Mouse (Mus musculus) MEL (cell line): Measurements from ENCODE around the gene Polr1a. TPM values are rescaled to one million over a fixed set of nuclear protein-coding genes. Genes with fewer than 3 reads are reported as not detected.

Source experiments
- DNase-seq: peaks from one replicate; pipeline ENCODE4 v3.0.0; 2011; ENCODE audit warnings: low read depth, low spot score
- H3K27ac ChIP-seq: 2 replicates; pipeline ENCODE4 v1.5.1; 2012; ENCODE audit warnings: low read depth, mild to moderate bottlenecking, control low read depth, low read length, moderate library complexity; ENCODE audit not compliant: control insufficient read depth
- H3K27me3 ChIP-seq, 2 experiments: fragments of 150-350 bp in 1 of 2; sonication (generic) in 1 of 2; 2 replicates each; pipeline ENCODE4 v1.6.1; 2012; ENCODE audit warnings: low read length in 2 of 2, mild to moderate bottlenecking in 2 of 2, improper control_type of control experiment in 1 of 2, moderate library complexity in 1 of 2; ENCODE audit not compliant: insufficient read depth in 2 of 2, control insufficient read depth in 1 of 2
- H3K36me3 ChIP-seq, 2 experiments: 2 replicates each; pipeline ENCODE4 v1.6.1; 2012 to 2014; ENCODE audit warnings: low read length in 2 of 2, improper control_type of control experiment in 1 of 2, inconsistent platforms in 1 of 2, mild to moderate bottlenecking in 1 of 2; ENCODE audit not compliant: insufficient read depth in 2 of 2, control insufficient read depth in 1 of 2
- H3K4me1 ChIP-seq, 2 experiments: fragments of 150-350 bp in 1 of 2; sonication (generic) in 1 of 2; 2 replicates each; pipeline ENCODE4 v1.6.1; 2012; ENCODE audit warnings: low read length in 2 of 2, improper control_type of control experiment in 1 of 2, mild to moderate bottlenecking in 1 of 2; ENCODE audit not compliant: insufficient read depth in 2 of 2, control insufficient read depth in 1 of 2
- H3K4me3 ChIP-seq, 2 experiments: fragments of 150-350 bp in 1 of 2; sonication (generic) in 1 of 2; 2 replicates each; pipeline ENCODE4 v1.5.1; 2012; ENCODE audit warnings: low read depth in 2 of 2, low read length in 2 of 2, mild to moderate bottlenecking in 2 of 2, moderate library complexity in 2 of 2, control low read depth in 1 of 2, improper control_type of control experiment in 1 of 2; ENCODE audit not compliant: control insufficient read depth in 1 of 2, insufficient read depth in 1 of 2
- H3K79me2 ChIP-seq: 2 replicates; pipeline ENCODE4 v1.6.1; 2012; ENCODE audit warnings: mild to moderate bottlenecking, low read length, moderate library complexity; ENCODE audit not compliant: control insufficient read depth, poor library complexity, insufficient read depth
- H3K9ac ChIP-seq: 2 replicates; pipeline ENCODE4 v1.6.1; 2012; ENCODE audit warnings: low read depth, mild to moderate bottlenecking, control low read depth, low read length, moderate library complexity; ENCODE audit not compliant: control insufficient read depth, poor library complexity, severe bottlenecking
- H3K9me3 ChIP-seq: fragments of 150-350 bp; sonication (generic); replicated peaks from 2 replicates; pipeline ENCODE4 v1.6.1; 2012; ENCODE audit warnings: mild to moderate bottlenecking, low read length, improper control_type of control experiment, moderate library complexity; ENCODE audit not compliant: insufficient read depth
- BHLHE40 ChIP-seq: IDR thresholded peaks from 2 replicates; pipeline ENCODE4 v1.6.1; 2012; ENCODE audit warnings: low read depth, mild to moderate bottlenecking, inconsistent platforms, low read length, improper control_type of control experiment, borderline replicate concordance
- CTCF ChIP-seq, 3 experiments: IDR thresholded peaks in 2 of 3; conservative IDR thresholded peaks in 1 of 3; 2 replicates each; pipeline ENCODE4 v1.5.1; 2011 to 2012; ENCODE audit warnings: low read length in 3 of 3, low read depth in 2 of 3, mild to moderate bottlenecking in 2 of 3, improper control_type of control experiment in 1 of 3, inconsistent platforms in 1 of 3, mixed read lengths in 1 of 3, moderate library complexity in 1 of 3; ENCODE audit not compliant: control insufficient read depth in 1 of 3, insufficient read depth in 1 of 3, poor library complexity in 1 of 3, severe bottlenecking in 1 of 3
- EP300 ChIP-seq, 2 experiments: IDR thresholded peaks; 2 replicates each; pipeline ENCODE4 v1.6.1; 2011; ENCODE audit warnings: improper control_type of control experiment in 2 of 2, low read length in 2 of 2, low read depth in 1 of 2, mild to moderate bottlenecking in 1 of 2
- ETS1 ChIP-seq: IDR thresholded peaks from 2 replicates; pipeline ENCODE4 v1.6.1; 2012; ENCODE audit warnings: low read depth, mild to moderate bottlenecking, inconsistent platforms, low read length, improper control_type of control experiment, moderate library complexity
- GABPA ChIP-seq: IDR thresholded peaks from 2 replicates; pipeline ENCODE4 v1.6.1; 2012; ENCODE audit warnings: low read depth, mild to moderate bottlenecking, inconsistent platforms, low read length, improper control_type of control experiment, moderate library complexity
- KAT2A ChIP-seq: conservative IDR thresholded peaks from 2 replicates; pipeline ENCODE4 v1.6.1; 2012; ENCODE audit warnings: low read depth, low read length, improper control_type of control experiment, inconsistent platforms
- MAFK ChIP-seq: IDR thresholded peaks from 2 replicates; pipeline ENCODE4 v1.6.1; 2011; ENCODE audit warnings: low read depth, mild to moderate bottlenecking, low read length, improper control_type of control experiment, borderline replicate concordance
- MAX ChIP-seq: IDR thresholded peaks from 2 replicates; pipeline ENCODE4 v1.6.1; 2011; ENCODE audit warnings: low read length, improper control_type of control experiment
- MEF2A ChIP-seq: IDR thresholded peaks from 2 replicates; pipeline ENCODE4 v1.6.1; 2014; ENCODE audit warnings: low read depth, mild to moderate bottlenecking, inconsistent platforms, low read length, improper control_type of control experiment; ENCODE audit not compliant: poor library complexity, insufficient replicate concordance, severe bottlenecking; ENCODE audit errors: extremely low read depth
- MXI1 ChIP-seq: IDR thresholded peaks from 2 replicates; pipeline ENCODE4 v1.6.1; 2011; ENCODE audit warnings: mild to moderate bottlenecking, low read depth, low read length, improper control_type of control experiment
- MYC ChIP-seq: IDR thresholded peaks from 2 replicates; pipeline ENCODE4 v1.6.1; 2011; ENCODE audit warnings: low read depth, mild to moderate bottlenecking, low read length, improper control_type of control experiment, moderate library complexity
- POLR2AphosphoS5 ChIP-seq: IDR thresholded peaks from 2 replicates; pipeline ENCODE4 v1.6.1; 2012; ENCODE audit warnings: low read depth, borderline replicate concordance, mild to moderate bottlenecking, inconsistent platforms, low read length, moderate library complexity, mixed read lengths
- RAD21 ChIP-seq: IDR thresholded peaks from 2 replicates; pipeline ENCODE4 v1.6.1; 2011; ENCODE audit warnings: mild to moderate bottlenecking, low read depth, low read length, improper control_type of control experiment
- RCOR1 ChIP-seq: IDR thresholded peaks from 2 replicates; pipeline ENCODE4 v1.6.1; 2012; ENCODE audit warnings: low read depth, mild to moderate bottlenecking, inconsistent platforms, low read length, improper control_type of control experiment
- TCF12 ChIP-seq: IDR thresholded peaks from 2 replicates; pipeline ENCODE4 v1.6.1; 2014; ENCODE audit warnings: low read depth, mild to moderate bottlenecking, inconsistent platforms, low read length, improper control_type of control experiment, moderate library complexity
- USF1 ChIP-seq: IDR thresholded peaks from 2 replicates; pipeline ENCODE4 v1.6.1; 2014; ENCODE audit warnings: low read depth, mild to moderate bottlenecking, inconsistent platforms, low read length, improper control_type of control experiment, moderate library complexity
- ZC3H11A ChIP-seq: IDR thresholded peaks from 2 replicates; pipeline ENCODE4 v1.6.1; 2012; ENCODE audit warnings: low read depth, mild to moderate bottlenecking, inconsistent platforms, low read length, improper control_type of control experiment
- polyA plus RNA-seq, 2 experiments: library from polyadenylated mRNA; stranded (reverse) in 1 of 2; unstranded in 1 of 2; fragments of >175 nt in 1 of 2; fragments of >200 nt in 1 of 2; gene quantifications; 2 replicates each; pipeline versions ENCODE4 v1.2.1 to v1.2.4; 2012; ENCODE audit warnings: low replicate concordance in 2 of 2, low read depth in 1 of 2; ENCODE audit not compliant: insufficient read length in 2 of 2, insufficient read depth in 1 of 2, missing spikeins in 1 of 2
- total RNA-seq: library from RNA; depleted of rRNA; stranded (reverse); fragments of 300-350 nt; gene quantifications from 2 replicates; pipeline ENCODE4 v1.2.3, GENCODE M21; 2012

The Polr1a gene
- total and polyA plus RNA-seq, 3 experiments: 68.4 to 211 (median 105) TPM

- TF ChIP-seq ZC3H11A: peak; percentile 5; the same call in 1 of the 2 replicates
- peak; percentile 16 for TF ChIP-seq RAD21
- peak in 1 of 3 experiments; percentile 23; a peak in 1 of 6 replicates for TF ChIP-seq CTCF (IDR thresholded peaks at IDR 0.05 in 2 of 3, conservative IDR thresholded peaks at IDR 0.05 in 1 of 3; ENCODE audit: control insufficient read depth in 1 of 3, insufficient read depth in 1 of 3, low read depth in 2 of 3, low read length in 3 of 3, poor library complexity in 1 of 3, severe bottlenecking in 1 of 3)
- no peak for TF ChIP-seq BHLHE40
- H3K9ac ChIP-seq: no peak overlapping the region
- H3K36me3 ChIP-seq: peaks cover 0 to 12% of the 10 kb centered on the region in 2 experiments; a peak in 2 of 4 replicates
Measured at GRCm38 (mm10) chr6:71946121-71946520, 37.3 kb downstream of the Polr1a start.

GRCm38 (mm10) chr6:71949721-71950120 lies 40.9 kb downstream of the Polr1a start:
- Histone ChIP-seq H3K9me3 (no peaks in the 10 kb centered on the region), H3K79me2 (no peaks in the 10 kb centered on the region), H3K9ac (no peak overlapping the region), H3K27ac (no peak overlapping the region), H3K36me3 (peaks cover 0 to 14% of the 10 kb centered on the region in 2 experiments; a peak in 2 of 4 replicates), H3K4me1 (no peaks in the 10 kb centered on the region), H3K27me3 (no peaks in the 10 kb centered on the region), H3K4me3 (no peak overlapping the region)
- TF ChIP-seq MAX (no peak), MEF2A (no peak), KAT2A (no peak), TCF12 (no peak), GABPA (no peak), RAD21 (no peak), MYC (no peak), POLR2AphosphoS5 (no peak), CTCF (IDR thresholded peaks at IDR 0.05 in 2 of 3, conservative IDR thresholded peaks at IDR 0.05 in 1 of 3; ENCODE audit: control insufficient read depth in 1 of 3, insufficient read depth in 1 of 3, low read depth in 2 of 3, low read length in 3 of 3, poor library complexity in 1 of 3, severe bottlenecking in 1 of 3) (no peak), MXI1 (no peak), EP300 (IDR thresholded peaks at IDR 0.05; ENCODE audit: low read depth in 1 of 2, low read length in 2 of 2) (no peak)
- no peak for DNase-seq

More at GRCm38 (mm10) chr6:71946121-71946520, 37.3 kb downstream of the Polr1a start:
- no peaks in the 10 kb centered on the region for H3K4me1 ChIP-seq
- no peaks in the 10 kb centered on the region for H3K79me2 ChIP-seq
- H3K27me3 ChIP-seq: no peaks in the 10 kb centered on the region
- H3K9me3 ChIP-seq: no peaks in the 10 kb centered on the region
- DNase-seq: peak; percentile 14
- H3K4me3 ChIP-seq: no peak overlapping the region
- H3K27ac ChIP-seq: no peak overlapping the region

- TF ChIP-seq MXI1 (no peak), USF1 (peak; percentile 70; the same call in 1 of the 2 replicates), RCOR1 (peak; percentile 29; the same call in 1 of the 2 replicates), MAFK (no peak), ETS1 (no peak)
Measured at GRCm38 (mm10) chr6:71950592-71950991, 41.7 kb downstream of the Polr1a start.

More at GRCm38 (mm10) chr6:71950592-71950991, 41.7 kb downstream of the Polr1a start:
- Histone ChIP-seq H3K4me3 (no peak overlapping the region), H3K9me3 (no peaks in the 10 kb centered on the region), H3K36me3 (peaks cover 0 to 12% of the 10 kb centered on the region in 2 experiments; a peak in 2 of 4 replicates), H3K4me1 (no peaks in the 10 kb centered on the region), H3K27me3 (no peaks in the 10 kb centered on the region), H3K27ac (no peak overlapping the region), H3K79me2 (no peaks in the 10 kb centered on the region), H3K9ac (no peak overlapping the region)
- DNase-seq: peak; percentile 56
